Mouse (Mus musculus) layer of hippocampus, adult 2 months (tissue): Measurements from ENCODE around the gene Nectin2. TPM values are rescaled to one million over a fixed set of nuclear protein-coding genes. Genes with fewer than 3 reads are reported as not detected.
"Not testable (repeated sequence)": the region's sequence is repeated elsewhere in the genome, so short reads cannot be mapped to it uniquely, and the experiment has no call there.

Experiments
- DNase-seq, 2 experiments: peaks; one replicate each; pipeline ENCODE4 v3.0.0; 2022; ENCODE audit warnings: low spot score in 2 of 2
- H3K27ac ChIP-seq: fragments of 200-600 bp; 2 replicates; pipeline ENCODE4 v1.8.1; 2022
- H3K4me3 ChIP-seq: fragments of 200-600 bp; 2 replicates; pipeline ENCODE4 v1.8.1; 2022; ENCODE audit warnings: mild to moderate bottlenecking
- CTCF ChIP-seq: fragments of 200-600 bp; conservative IDR thresholded peaks from 2 replicates; pipeline ENCODE4 v1.8.1; 2022; ENCODE audit warnings: antibody characterized with exemption, mild to moderate bottlenecking, moderate library complexity
- total RNA-seq, 2 experiments: library from RNA; stranded (reverse); gene quantifications; 2 replicates each; pipeline ENCODE4 v1.2.3; 2021

Gene Nectin2
- total RNA-seq, 2 experiments from 2014 or later = 4.5 to 5.9 TPM

- H3K4me3 ChIP-seq = peak overlapping the region; percentile 60
- DNase-seq = no peak
- peak overlapping the region; percentile 78 for H3K27ac ChIP-seq
- no peak for TF ChIP-seq CTCF
Measured at GRCm38 (mm10) chr7:19694336-19695212, 55.7 kb downstream of the Nectin2 start.

GRCm38 (mm10) chr7:19693421-19693820, 56.9 kb downstream of the Nectin2 start:
- DNase-seq = peak; percentile 61 to 66
- TF ChIP-seq CTCF = no peak
- Histone ChIP-seq H3K4me3 (no peak overlapping the region), H3K27ac (peak overlapping the region; percentile 78)

- no peak for DNase-seq
- TF ChIP-seq CTCF = no peak
- Histone ChIP-seq H3K27ac (peak within 1 kb of the TSS; percentile 73), H3K4me3 (no peak within 1 kb of the TSS)
Measured at GRCm38 (mm10) chr7:19691873-19692865, 58.1 kb downstream of the Nectin2 start, which contains the start of gene Apoc1. Gene Apoc1 (minus strand): TSS chr7:19692660.

- Histone ChIP-seq H3K4me3 (no peak overlapping the region), H3K27ac (no peak overlapping the region)
- DNase-seq = no peak
- TF ChIP-seq CTCF = no peak
Measured at GRCm38 (mm10) chr7:19691434-19691833, 58.8 kb downstream of the Nectin2 start.

GRCm38 (mm10) chr7:19690845-19691244, 59.4 kb downstream of the Nectin2 start:
- H3K4me3 ChIP-seq = no peak overlapping the region
- TF ChIP-seq CTCF = no peak
- no peak overlapping the region for H3K27ac ChIP-seq
- no peak for DNase-seq

- Histone ChIP-seq H3K4me3 (no peak overlapping the region), H3K27ac (no peak overlapping the region)
- TF ChIP-seq CTCF = no peak
- DNase-seq = no peak
Measured at GRCm38 (mm10) chr7:19688611-19689010, 61.7 kb downstream of the Nectin2 start.

- Histone ChIP-seq H3K4me3 (no peak overlapping the region), H3K27ac (no peak overlapping the region)
- no peak for TF ChIP-seq CTCF
- no peak for DNase-seq
Measured at GRCm38 (mm10) chr7:19688101-19688500, 62.2 kb downstream of the Nectin2 start.

GRCm38 (mm10) chr7:19686927-19687583, 63.2 kb downstream of the Nectin2 start:
- H3K27ac ChIP-seq, DNase-seq, H3K4me3 ChIP-seq: not testable (repeated sequence)

GRCm38 (mm10) chr7:19686521-19686920, 63.8 kb downstream of the Nectin2 start:
- TF ChIP-seq CTCF = no peak
- DNase-seq = no peak
- Histone ChIP-seq H3K27ac (no peak overlapping the region), H3K4me3 (no peak overlapping the region)

GRCm38 (mm10) chr7:19685374-19685773, 64.9 kb downstream of the Nectin2 start:
- Histone ChIP-seq H3K4me3 (no peak overlapping the region), H3K27ac (no peak overlapping the region)
- no peak for DNase-seq
- TF ChIP-seq CTCF = no peak

- no peak overlapping the region for H3K4me3 ChIP-seq
- DNase-seq = no peak
- no peak for TF ChIP-seq CTCF
- no peak overlapping the region for H3K27ac ChIP-seq
Measured at GRCm38 (mm10) chr7:19683771-19684201, 66.5 kb downstream of the Nectin2 start.

GRCm38 (mm10) chr7:19682979-19683378, 67.3 kb downstream of the Nectin2 start:
- no peak for DNase-seq
- Histone ChIP-seq H3K27ac (no peak overlapping the region), H3K4me3 (no peak overlapping the region)
- no peak for TF ChIP-seq CTCF
